Mouse (Mus musculus) embryonic fibroblast, embryonic 13.5 days (primary cell): ENCODE measurements around the gene Chst5.

Source experiments
- CTCF ChIP-seq: IDR thresholded peaks from 2 replicates; pipeline ENCODE4 v1.5.1; 2011; ENCODE audit warnings: mild to moderate bottlenecking, control low read depth, low read length, moderate library complexity, borderline replicate concordance; ENCODE audit not compliant: insufficient read depth
- POLR2A ChIP-seq: IDR thresholded peaks from 2 replicates; pipeline ENCODE4 v1.6.1; 2011; ENCODE audit warnings: low read depth, mild to moderate bottlenecking, control low read depth, low read length, moderate library complexity

DNA sequence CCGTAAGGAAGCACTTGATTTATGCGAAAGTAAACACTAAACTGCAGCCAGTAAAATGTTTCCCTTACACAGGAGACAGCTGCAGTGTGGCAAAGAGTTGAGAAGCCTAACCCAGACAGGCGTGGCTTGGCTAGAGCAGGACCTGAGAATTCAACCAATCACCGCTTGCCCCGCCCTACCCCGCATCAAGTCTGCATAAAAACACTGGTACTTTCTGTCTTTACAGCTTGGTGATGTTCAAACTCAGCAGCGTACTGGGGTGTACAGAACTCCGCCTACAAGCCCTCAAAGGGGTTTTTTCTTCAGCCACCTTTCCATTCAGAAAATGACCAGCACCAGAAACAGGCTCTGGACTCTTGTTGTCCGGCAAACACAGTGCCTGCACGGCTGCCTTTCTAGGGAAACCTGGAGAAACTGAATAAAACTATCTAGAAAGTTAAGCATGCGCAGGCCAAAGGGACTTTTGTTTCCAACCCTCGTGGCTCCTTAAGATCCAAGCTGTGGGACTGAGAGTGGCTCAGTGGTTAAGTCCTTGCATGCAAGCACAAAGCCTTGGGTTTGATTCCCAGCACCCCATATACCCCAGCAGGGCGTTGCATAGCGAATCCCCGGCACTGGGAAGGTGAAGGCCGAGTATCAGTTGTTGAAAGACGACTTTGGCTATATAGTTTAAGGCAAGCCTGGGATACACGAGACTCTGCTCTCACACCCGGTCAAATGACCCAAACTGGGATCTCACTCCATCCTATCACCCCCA is 22.5 kb upstream of the Chst5 start:
- TF ChIP-seq CTCF (no peak), POLR2A (no peak)
